ENCODE assay signal across 7 mouse cellular contexts in genomic region chr5:116567298-116567697, GRCm38 (mm10).
A peak's percentile ranks its signal among the peaks of the same experiment; 100 is the strongest.
DNase-seq lines count a peak whose midpoint lies in the region.
"Had no signal": no experiment of that assay in that cellular context is flagged by ENCODE, and none has a peak within 500 bp of the region (broad histone marks: within the 10 kb centered on the region; RNA-seq: fewer than 3 reads in every experiment).

No protein-coding gene starts in this region.

- peak; percentile 60 for DNase-seq in cerebellum, adult 9-10 months
- DNase-seq in cerebellum, adult 18-20 months: no peak
- peak; percentile 42 to 44 for DNase-seq in cerebellum, postnatal 25 days
- no peak for DNase-seq in cerebellum, adult 11 months
- peak; percentile 41 for DNase-seq in brain, adult 2 months (ENCODE audit: low read depth, low spot score)
- DNase-seq: B cell, adult 2 months; embryo, embryonic 11 days had no signal

Comparison
In these comparisons a context has a peak if more than half of its experiments do, and no peak if none do; other contexts are left out.
1. DNase-seq: peak in cerebellum, adult 9-10 months (single experiment), cerebellum, postnatal 25 days (2 of 2) and brain, adult 2 months (single experiment); none in cerebellum, adult 18-20 months (0 of 2) and cerebellum, adult 11 months (single experiment).